Mouse (Mus musculus): ENCODE results near the gene Phrf1.
"Not testable (repeated sequence)": the region's sequence is repeated elsewhere in the genome, so short reads cannot be mapped to it uniquely, and the experiment has no call there.

DNA sequence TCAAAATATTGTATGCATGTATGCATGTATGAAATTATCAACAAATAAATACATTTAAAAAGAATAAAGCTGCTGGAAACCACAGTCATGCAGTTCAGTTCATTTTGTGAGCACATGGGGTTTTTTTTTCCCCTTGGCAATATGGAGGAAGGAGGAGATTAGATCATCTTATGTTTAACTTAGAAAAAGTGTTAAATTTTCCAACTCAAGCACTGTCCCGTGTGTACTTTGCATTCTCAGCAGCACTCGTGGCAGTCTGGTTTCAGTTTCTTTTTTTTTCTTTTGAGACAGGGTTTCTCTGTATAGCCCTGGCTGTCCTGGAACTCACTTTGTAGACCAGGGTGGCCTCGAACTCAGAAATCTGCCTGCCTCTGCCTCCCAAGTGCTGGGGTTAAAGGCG is 21.9 kb downstream of the Phrf1 start:
- TF ChIP-seq POLR2A, EP300 (IDR thresholded peaks at IDR 0.05; ENCODE audit: insufficient read depth, low read depth, low read length): not testable (repeated sequence)
